In genomic region chr11:98373244-98373643, GRCm38 (mm10) we compare ENCODE assay signal across 21 mouse cellular contexts. TPM values are rescaled to one million over a fixed set of nuclear protein-coding genes. Genes with fewer than 3 reads are reported as not detected.
DNase-seq lines count a peak whose midpoint lies in the region; ATAC-seq and TF ChIP-seq lines count a peak whose summit lies in the region.
"Had no signal": no experiment of that assay in that cellular context is flagged by ENCODE, and none has a peak within 500 bp of the region (broad histone marks: within the 10 kb centered on the region; RNA-seq: fewer than 3 reads in every experiment).

No protein-coding gene starts in this region.

- H3K27ac ChIP-seq in forebrain, embryonic 16.5 days (ENCODE audit: low read length), result peak overlapping the region; percentile 31
- H3K27ac ChIP-seq in forebrain, embryonic 10.5 days, result no peak overlapping the region
- H3K27ac ChIP-seq in heart, embryonic 13.5 days (replicated peaks), result peak overlapping the region; percentile 90
- H3K27ac ChIP-seq in layer of hippocampus, adult 2 months, result peak overlapping the region; percentile 69
- no peak overlapping the region for H3K27ac ChIP-seq in midbrain, embryonic 12.5 days (replicated peaks)
- no peak overlapping the region for H3K27ac ChIP-seq in midbrain, embryonic 15.5 days
- H3K27ac ChIP-seq: embryonic facial prominence, embryonic 12.5 days; forebrain, embryonic 13.5 days; hindbrain, postnatal 0 days; intestine, embryonic 15.5 days had no signal

- intact Hi-C loops in heart, postnatal 25 days (cut with DNase I), result loop anchor here (2.0 kb wide), 1 partner anchor 30 kb away; no protein-coding TSS in a partner anchor

- no peak for ATAC-seq in forebrain, embryonic 16.5 days
- no peak for ATAC-seq in heart, embryonic 13.5 days (ENCODE audit: extremely low read depth, insufficient number of reproducible peaks, low FRiP score, low TSS enrichment)
- ATAC-seq in midbrain, embryonic 12.5 days (ENCODE audit: low FRiP score, low read depth), result no peak
- no peak for ATAC-seq in midbrain, embryonic 15.5 days (replicated peaks)
- ATAC-seq: forebrain, embryonic 13.5 days; hindbrain, postnatal 0 days; intestine, embryonic 15.5 days had no signal

- H3K27me3 ChIP-seq in forebrain, embryonic 16.5 days (replicated peaks; ENCODE audit: control insufficient read depth, insufficient read depth, low read length), result no peaks in the 10 kb centered on the region
- H3K27me3 ChIP-seq in forebrain, embryonic 10.5 days (ENCODE audit: poor library complexity, severe bottlenecking), result no peaks in the 10 kb centered on the region
- H3K27me3 ChIP-seq in heart, embryonic 13.5 days (replicated peaks), result no peaks in the 10 kb centered on the region
- no peaks in the 10 kb centered on the region for H3K27me3 ChIP-seq in midbrain, embryonic 12.5 days
- no peaks in the 10 kb centered on the region for H3K27me3 ChIP-seq in midbrain, embryonic 15.5 days (replicated peaks)
- H3K27me3 ChIP-seq: embryonic facial prominence, embryonic 12.5 days; forebrain, embryonic 13.5 days; intestine, embryonic 15.5 days had no signal

- peaks cover 20% of the 10 kb centered on the region for H3K36me3 ChIP-seq in forebrain, embryonic 16.5 days (ENCODE audit: control insufficient read depth, insufficient read depth)
- peaks cover 50% of the 10 kb centered on the region for H3K36me3 ChIP-seq in forebrain, embryonic 10.5 days (replicated peaks)
- peaks cover 37% of the 10 kb centered on the region for H3K36me3 ChIP-seq in heart, embryonic 13.5 days
- H3K36me3 ChIP-seq in midbrain, embryonic 12.5 days, result peaks cover 44% of the 10 kb centered on the region
- H3K36me3 ChIP-seq in midbrain, embryonic 15.5 days (replicated peaks), result peaks cover 19% of the 10 kb centered on the region; the same call in 1 of the 2 replicates

- H3K4me3 ChIP-seq in forebrain, embryonic 16.5 days (replicated peaks; ENCODE audit: low read length), result no peak overlapping the region
- no peak overlapping the region for H3K4me3 ChIP-seq in forebrain, embryonic 10.5 days
- H3K4me3 ChIP-seq in heart, embryonic 13.5 days, result no peak overlapping the region
- H3K4me3 ChIP-seq in layer of hippocampus, adult 2 months, result no peak overlapping the region
- H3K4me3 ChIP-seq in midbrain, embryonic 12.5 days, result no peak overlapping the region
- H3K4me3 ChIP-seq in midbrain, embryonic 15.5 days, result no peak overlapping the region
- H3K4me3 ChIP-seq: embryonic facial prominence, embryonic 12.5 days; forebrain, embryonic 13.5 days; intestine, embryonic 15.5 days had no signal

- WGBS in forebrain, embryonic 16.5 days, result 79% methylated on average over 6 of the region's 6 CpGs
- WGBS in forebrain, embryonic 10.5 days, result 88% methylated on average over 6 of the region's 6 CpGs
- 71% methylated on average over 6 of the region's 6 CpGs for WGBS in heart, embryonic 13.5 days
- 92% methylated on average over 6 of the region's 6 CpGs for WGBS in midbrain, embryonic 12.5 days
- WGBS in midbrain, embryonic 15.5 days, result 93% methylated on average over 6 of the region's 6 CpGs

- H3K4me1 ChIP-seq in forebrain, embryonic 16.5 days (replicated peaks; ENCODE audit: control insufficient read depth, insufficient read depth, low read length), result peaks cover 25% of the 10 kb centered on the region
- H3K4me1 ChIP-seq in forebrain, embryonic 10.5 days, result peaks cover 32% of the 10 kb centered on the region
- H3K4me1 ChIP-seq in heart, embryonic 13.5 days, result peaks cover 96% of the 10 kb centered on the region
- H3K4me1 ChIP-seq in midbrain, embryonic 12.5 days, result peaks cover 29% of the 10 kb centered on the region
- peaks cover 23% of the 10 kb centered on the region for H3K4me1 ChIP-seq in midbrain, embryonic 15.5 days

- DNase-seq in forebrain, embryonic 10.5 days (ENCODE audit: extremely low spot score, low spot score), result no peak
- DNase-seq in heart, postnatal 25 days (ENCODE audit: low spot score), result no peak
- no peak for DNase-seq in layer of hippocampus, adult 2 months (ENCODE audit: low spot score in 2 of 2)
- no peak for DNase-seq in layer of hippocampus, adult 9-10 months (ENCODE audit: low spot score)
- DNase-seq: adrenal gland, postnatal 10 days; cerebellum, adult 11-12 months; cerebellum, adult 9-10 months; cerebellum, postnatal 25 days; gastrocnemius, postnatal 36 days; heart, adult 11 months; heart, postnatal 14 days; kidney, adult 18-20 months had no signal

- H3K9ac ChIP-seq in forebrain, embryonic 16.5 days (replicated peaks; ENCODE audit: low read depth, low read length), result no peak overlapping the region
- peak overlapping the region; percentile 69 for H3K9ac ChIP-seq in heart, embryonic 13.5 days
- peak overlapping the region; percentile 28; the same call in 1 of the 2 replicates for H3K9ac ChIP-seq in midbrain, embryonic 12.5 days (replicated peaks)
- no peak overlapping the region; the same call in 1 of the 2 replicates for H3K9ac ChIP-seq in midbrain, embryonic 15.5 days
- H3K9ac ChIP-seq: embryonic facial prominence, embryonic 12.5 days; forebrain, embryonic 13.5 days; intestine, embryonic 15.5 days had no signal

- no peak for TF ChIP-seq CTCF in layer of hippocampus, adult 2 months (conservative IDR thresholded peaks at IDR 0.05)

- H3K9me3 ChIP-seq in forebrain, embryonic 16.5 days (ENCODE audit: control insufficient read depth, low read length), result no peaks in the 10 kb centered on the region
- no peaks in the 10 kb centered on the region for H3K9me3 ChIP-seq in forebrain, embryonic 10.5 days
- no peaks in the 10 kb centered on the region for H3K9me3 ChIP-seq in heart, embryonic 13.5 days
- no peaks in the 10 kb centered on the region for H3K9me3 ChIP-seq in midbrain, embryonic 12.5 days
- H3K9me3 ChIP-seq in midbrain, embryonic 15.5 days, result no peaks in the 10 kb centered on the region
- H3K9me3 ChIP-seq: embryonic facial prominence, embryonic 12.5 days; forebrain, embryonic 13.5 days; intestine, embryonic 15.5 days had no signal

- H3K4me2 ChIP-seq in forebrain, embryonic 16.5 days (ENCODE audit: low read length), result peak overlapping the region; percentile 2; the same call in 1 of the 2 replicates
- H3K4me2 ChIP-seq in heart, embryonic 13.5 days, result peak overlapping the region; percentile 36
- H3K4me2 ChIP-seq in midbrain, embryonic 12.5 days (replicated peaks), result no peak overlapping the region
- no peak overlapping the region for H3K4me2 ChIP-seq in midbrain, embryonic 15.5 days
- H3K4me2 ChIP-seq: embryonic facial prominence, embryonic 12.5 days; intestine, embryonic 15.5 days had no signal

RNA-seq across cellular contexts. Expression of gene Tcap, which starts 10.4 kb away (rescaled TPM):
- 0.23 and 0.26 TPM in 2 replicates for polyA plus RNA-seq in forebrain, embryonic 16.5 days (2015; fragmentation: Nextera tagmentation; extraction: Ambion mirVana)
- polyA plus RNA-seq in forebrain, embryonic 10.5 days (2016; fragmentation: Nextera tagmentation; extraction: Ambion mirVana), result 0.15 TPM in 1 of 2 replicates, not detected in the other
- 159 and 184 TPM in 2 replicates for polyA plus RNA-seq in heart, embryonic 13.5 days (2015; fragmentation: Nextera tagmentation; extraction: Ambion mirVana)
- total RNA-seq in heart, postnatal 25 days (2021), result 1,000 to 10,000 TPM; 1,084 to 2,520 TPM
- total RNA-seq in layer of hippocampus, adult 2 months (2021), result 1 to 10 TPM in 1 of 2 experiments, under 1 TPM in 1; 0.92 to 1.0 TPM
- polyA plus RNA-seq in midbrain, embryonic 12.5 days (2016; fragmentation: Nextera tagmentation; extraction: Ambion mirVana), result 0.19 and 0.33 TPM in 2 replicates
- 0.43 TPM in 1 of 2 replicates, not detected in the other for polyA plus RNA-seq in midbrain, embryonic 15.5 days (2015; fragmentation: Nextera tagmentation; extraction: Ambion mirVana)
- total RNA-seq: MEL had no signal
- polyA plus RNA-seq: hindbrain, postnatal 0 days had no signal

RNA-seq across cellular contexts. Expression of gene Pnmt, which starts 13.0 kb away (rescaled TPM):
- polyA plus RNA-seq in forebrain, embryonic 16.5 days (2015; fragmentation: Nextera tagmentation; extraction: Ambion mirVana), result 0.21 and 0.86 TPM in 2 replicates
- polyA plus RNA-seq in forebrain, embryonic 10.5 days (2016; fragmentation: Nextera tagmentation; extraction: Ambion mirVana), result not detected in 2 replicates
- 1.3 and 1.5 TPM in 2 replicates for polyA plus RNA-seq in heart, embryonic 13.5 days (2015; fragmentation: Nextera tagmentation; extraction: Ambion mirVana)
- total RNA-seq in heart, postnatal 25 days (2021), result 1 to 10 TPM; 1.3 to 1.7 TPM
- not detected for total RNA-seq in layer of hippocampus, adult 2 months (2021)
- 0.15 TPM in 1 of 2 replicates, not detected in the other for polyA plus RNA-seq in midbrain, embryonic 12.5 days (2016; fragmentation: Nextera tagmentation; extraction: Ambion mirVana)
- polyA plus RNA-seq in midbrain, embryonic 15.5 days (2015; fragmentation: Nextera tagmentation; extraction: Ambion mirVana), result 1.2 and 1.3 TPM in 2 replicates
- total RNA-seq: MEL had no signal
- polyA plus RNA-seq: forebrain, embryonic 13.5 days; intestine, embryonic 15.5 days had no signal

RNA-seq across cellular contexts. Expression of gene Stard3, which starts 15.1 kb away (rescaled TPM):
- polyA plus RNA-seq in forebrain, embryonic 16.5 days (2015; fragmentation: Nextera tagmentation; extraction: Ambion mirVana), result 52.8 and 56.3 TPM in 2 replicates
- polyA plus RNA-seq in forebrain, embryonic 10.5 days (2016; fragmentation: Nextera tagmentation; extraction: Ambion mirVana), result 39.8 and 41.0 TPM in 2 replicates
- polyA plus RNA-seq in heart, embryonic 13.5 days (2015; fragmentation: Nextera tagmentation; extraction: Ambion mirVana), result 37.2 and 43.4 TPM in 2 replicates
- total RNA-seq in heart, postnatal 25 days (2021), result 10 to 100 TPM; 19.7 to 24.9 TPM
- 10 to 100 TPM; 32.9 to 35.5 TPM for total RNA-seq in layer of hippocampus, adult 2 months (2021)
- polyA plus RNA-seq in midbrain, embryonic 12.5 days (2016; fragmentation: Nextera tagmentation; extraction: Ambion mirVana), result 46.9 and 52.0 TPM in 2 replicates
- polyA plus RNA-seq in midbrain, embryonic 15.5 days (2015; fragmentation: Nextera tagmentation; extraction: Ambion mirVana), result 38.2 and 44.6 TPM in 2 replicates

RNA-seq across cellular contexts. Expression of gene Ppp1r1b, which starts 25.0 kb away (rescaled TPM):
- 69.7 and 72.4 TPM in 2 replicates for polyA plus RNA-seq in forebrain, embryonic 16.5 days (2015; fragmentation: Nextera tagmentation; extraction: Ambion mirVana)
- 0.23 and 0.41 TPM in 2 replicates for polyA plus RNA-seq in forebrain, embryonic 10.5 days (2016; fragmentation: Nextera tagmentation; extraction: Ambion mirVana)
- 40.5 and 51.7 TPM in 2 replicates for polyA plus RNA-seq in heart, embryonic 13.5 days (2015; fragmentation: Nextera tagmentation; extraction: Ambion mirVana)
- 1 to 10 TPM; 5.3 to 5.8 TPM for total RNA-seq in heart, postnatal 25 days (2021)
- 10 to 100 TPM; 55.9 to 56.2 TPM for total RNA-seq in layer of hippocampus, adult 2 months (2021)
- polyA plus RNA-seq in midbrain, embryonic 12.5 days (2016; fragmentation: Nextera tagmentation; extraction: Ambion mirVana), result 1.2 and 1.4 TPM in 2 replicates
- 2.0 and 4.0 TPM in 2 replicates for polyA plus RNA-seq in midbrain, embryonic 15.5 days (2015; fragmentation: Nextera tagmentation; extraction: Ambion mirVana)
- total RNA-seq: gastrocnemius, postnatal 36 days had no signal

RNA-seq across cellular contexts. Expression of gene Pgap3, which starts 27.0 kb away (rescaled TPM):
- 7.4 and 9.4 TPM in 2 replicates for polyA plus RNA-seq in forebrain, embryonic 16.5 days (2015; fragmentation: Nextera tagmentation; extraction: Ambion mirVana)
- 10.0 and 10.1 TPM in 2 replicates for polyA plus RNA-seq in forebrain, embryonic 10.5 days (2016; fragmentation: Nextera tagmentation; extraction: Ambion mirVana)
- polyA plus RNA-seq in heart, embryonic 13.5 days (2015; fragmentation: Nextera tagmentation; extraction: Ambion mirVana), result 19.0 and 19.1 TPM in 2 replicates
- total RNA-seq in heart, postnatal 25 days (2021), result 1 to 10 TPM; 8.4 to 9.3 TPM
- 10 to 100 TPM in 1 of 2 experiments, 1 to 10 TPM in 1; 9.1 to 10.3 TPM for total RNA-seq in layer of hippocampus, adult 2 months (2021)
- polyA plus RNA-seq in midbrain, embryonic 12.5 days (2016; fragmentation: Nextera tagmentation; extraction: Ambion mirVana), result 9.0 and 9.3 TPM in 2 replicates
- 9.6 and 9.9 TPM in 2 replicates for polyA plus RNA-seq in midbrain, embryonic 15.5 days (2015; fragmentation: Nextera tagmentation; extraction: Ambion mirVana)

Comparison
In these comparisons a context has a peak if more than half of its experiments do, and no peak if none do; other contexts are left out.
1. H3K27ac ChIP-seq: peak in forebrain, embryonic 16.5 days (single experiment), heart, embryonic 13.5 days (single experiment) and layer of hippocampus, adult 2 months (single experiment); none in forebrain, embryonic 10.5 days (single experiment), midbrain, embryonic 12.5 days (single experiment) and midbrain, embryonic 15.5 days (single experiment).
2. H3K9ac ChIP-seq: peak in heart, embryonic 13.5 days (single experiment) and midbrain, embryonic 12.5 days (single experiment); none in forebrain, embryonic 16.5 days (single experiment) and midbrain, embryonic 15.5 days (single experiment).
3. H3K4me2 ChIP-seq: peak in forebrain, embryonic 16.5 days (single experiment) and heart, embryonic 13.5 days (single experiment); none in midbrain, embryonic 12.5 days (single experiment) and midbrain, embryonic 15.5 days (single experiment).
4. RNA of gene Tcap, which starts 10.4 kb away (polyA plus RNA-seq): 159 to 184 TPM in heart, embryonic 13.5 days; 0.23 to 0.26 TPM in forebrain, embryonic 16.5 days, 0.19 to 0.33 TPM in midbrain, embryonic 12.5 days, 0.15 TPM in forebrain, embryonic 10.5 days and 0.43 TPM in midbrain, embryonic 15.5 days; every median in the first group is over 100 times any median in the second.